Mouse (Mus musculus): ENCODE data around the gene Prg3.

DNA sequence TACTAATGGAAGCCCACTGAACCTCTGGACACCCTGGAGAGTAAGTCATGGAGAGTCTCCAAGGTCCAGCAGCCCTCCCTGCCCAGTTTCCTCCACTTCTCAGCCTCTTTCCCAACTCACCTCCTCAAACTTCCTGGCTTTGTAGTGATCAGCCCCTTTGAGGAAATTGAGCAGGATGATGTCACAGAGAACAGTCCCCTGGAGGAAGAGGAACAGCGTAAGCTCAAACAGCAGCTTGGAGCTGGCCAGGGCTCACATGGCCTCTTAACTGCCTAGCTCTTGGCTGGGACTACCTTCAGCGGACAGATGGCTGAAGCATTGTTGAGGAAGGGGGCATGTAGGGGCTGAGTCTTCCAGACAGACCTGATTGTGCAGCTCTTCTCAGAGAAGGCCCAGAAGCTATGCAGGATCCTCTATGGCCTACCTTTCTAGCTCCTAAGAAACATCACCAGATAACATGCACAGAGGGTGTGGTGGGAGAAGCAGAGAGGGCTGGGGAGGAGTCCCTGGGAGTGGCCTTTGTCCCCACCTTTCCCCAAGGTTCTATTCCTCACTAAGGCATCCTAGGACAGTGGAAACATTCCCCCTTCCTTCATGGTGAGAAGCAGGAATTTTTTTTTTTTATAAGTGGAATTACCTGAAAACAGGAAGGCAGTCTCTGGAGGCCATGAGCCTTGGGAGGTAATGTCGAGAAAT lies 11.6 kb downstream of the Prg3 start:
- TF ChIP-seq POLR2A (IDR thresholded peaks at IDR 0.05; ENCODE audit: borderline replicate concordance, extremely low read depth, low read depth, low read length) (no peak), CTCF (IDR thresholded peaks at IDR 0.05; ENCODE audit: insufficient read depth, low read length) (no peak)
